Mouse (Mus musculus) 3134 (cell line): ENCODE results near the gene Tox2.

Experiments used
- DNase-seq: peaks from one replicate; pipeline ENCODE4 v3.0.0-alpha.2; 2011; ENCODE audit warnings: low spot score; ENCODE audit not compliant: insufficient read length; ENCODE audit errors: extremely low read depth

The Tox2 gene

DNA sequence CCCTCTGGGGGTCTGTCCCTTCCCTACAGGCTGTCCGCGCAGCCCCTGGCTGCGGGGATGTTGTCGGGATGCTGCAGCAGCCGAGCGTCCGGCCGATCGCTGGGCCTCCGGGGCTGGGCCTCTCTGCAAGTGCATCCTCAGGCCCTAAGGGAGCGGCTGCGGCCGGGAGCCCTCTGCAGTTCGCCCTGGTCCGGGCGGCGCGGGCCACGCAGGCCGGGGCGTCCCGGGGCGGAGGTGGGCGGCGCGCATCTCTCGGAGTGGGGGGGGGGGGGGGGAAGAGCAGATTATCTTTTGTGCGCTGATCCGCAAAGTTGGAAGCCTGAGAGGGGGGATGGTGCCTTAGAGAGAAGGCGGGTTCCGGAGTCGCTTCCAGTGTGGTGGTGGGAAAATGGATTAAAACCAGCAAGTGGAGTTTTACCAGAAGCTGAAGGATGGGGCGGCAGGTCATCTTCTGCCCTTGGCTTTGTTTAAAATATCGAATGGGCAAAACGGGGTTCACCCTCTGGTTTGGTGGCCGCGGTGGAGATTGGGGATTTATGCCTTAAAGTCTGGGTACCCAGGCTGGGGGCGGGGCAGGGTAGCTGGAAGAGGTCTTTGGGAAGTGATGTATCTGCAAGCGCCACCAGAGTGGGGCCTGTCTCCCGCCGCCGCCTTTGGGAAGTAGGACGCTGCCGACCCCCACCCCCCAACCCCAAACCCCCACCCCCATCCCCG lies 1.8 kb downstream of the Tox2 start:
- no peak for DNase-seq

- DNase-seq, result no peak
Measured at GRCm38 (mm10) chr2:163205262-163205647, 2.3 kb downstream of the Tox2 start.

GRCm38 (mm10) chr2:163205737-163206490 lies 3.0 kb downstream of the Tox2 start:
- no peak for DNase-seq

- DNase-seq, result no peak
Measured at GRCm38 (mm10) chr2:163207315-163207714, 4.4 kb downstream of the Tox2 start.

DNA sequence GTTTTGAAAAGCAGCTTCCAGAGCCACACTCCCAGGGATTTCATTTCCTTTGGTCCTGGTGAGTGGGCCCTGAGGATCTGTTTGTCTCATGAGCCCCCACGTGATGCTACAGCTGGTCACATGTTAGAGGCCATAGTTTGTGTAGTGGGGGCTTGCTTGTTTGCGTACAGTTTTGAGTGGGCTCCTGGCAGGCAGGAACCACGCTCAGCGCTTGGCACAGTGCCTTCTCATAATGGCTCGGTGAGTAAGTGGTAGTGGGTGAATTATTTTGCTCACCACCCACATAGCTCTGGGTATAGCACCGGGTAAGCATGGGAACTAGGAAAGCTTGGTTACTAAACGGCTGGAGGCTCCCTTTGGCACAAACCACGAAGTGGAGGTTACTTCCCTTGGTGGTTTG lies 6.2 kb downstream of the Tox2 start:
- no peak for DNase-seq

- DNase-seq, result no peak
Measured at GRCm38 (mm10) chr2:163213085-163213484, 10.2 kb downstream of the Tox2 start.

DNA sequence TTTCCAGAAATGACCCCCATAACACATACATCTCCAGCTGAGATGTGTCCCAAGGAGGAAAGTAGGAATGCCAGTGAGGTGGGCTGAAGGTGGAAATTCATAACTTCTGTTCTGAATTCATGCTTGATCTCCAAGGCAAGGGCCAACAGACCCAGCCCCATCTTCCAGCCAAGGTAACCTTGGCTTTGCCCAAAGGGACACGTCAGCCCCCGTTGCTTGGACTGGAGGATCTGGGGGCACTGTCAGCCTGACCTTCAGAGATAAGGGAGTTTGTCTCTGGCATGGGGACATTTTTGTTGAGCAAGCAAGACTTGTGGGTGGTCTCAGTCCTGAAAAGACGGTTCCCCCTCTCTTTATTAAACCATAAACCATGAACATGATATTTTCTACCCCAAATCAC lies 15.2 kb downstream of the Tox2 start:
- no peak for DNase-seq

DNA sequence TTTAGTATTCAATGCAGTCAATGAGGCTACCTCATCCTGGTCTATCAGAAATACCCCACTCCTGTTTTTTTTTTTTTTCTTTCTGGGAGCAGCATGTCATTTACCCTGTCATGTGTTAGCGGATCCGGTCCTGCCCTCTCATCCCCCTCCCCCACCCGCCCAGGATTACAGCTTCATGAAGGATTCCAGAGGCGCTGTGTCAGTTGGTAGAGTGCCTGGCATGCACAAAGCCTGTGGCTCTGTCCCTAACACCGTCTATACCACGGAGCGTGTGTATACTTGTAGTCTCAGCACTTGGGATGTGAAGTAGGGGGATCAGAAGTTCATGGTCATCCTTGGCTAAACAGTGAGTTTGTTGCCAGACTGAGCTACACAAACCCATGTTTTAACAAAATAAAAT lies 15.6 kb downstream of the Tox2 start:
- no peak for DNase-seq

DNA sequence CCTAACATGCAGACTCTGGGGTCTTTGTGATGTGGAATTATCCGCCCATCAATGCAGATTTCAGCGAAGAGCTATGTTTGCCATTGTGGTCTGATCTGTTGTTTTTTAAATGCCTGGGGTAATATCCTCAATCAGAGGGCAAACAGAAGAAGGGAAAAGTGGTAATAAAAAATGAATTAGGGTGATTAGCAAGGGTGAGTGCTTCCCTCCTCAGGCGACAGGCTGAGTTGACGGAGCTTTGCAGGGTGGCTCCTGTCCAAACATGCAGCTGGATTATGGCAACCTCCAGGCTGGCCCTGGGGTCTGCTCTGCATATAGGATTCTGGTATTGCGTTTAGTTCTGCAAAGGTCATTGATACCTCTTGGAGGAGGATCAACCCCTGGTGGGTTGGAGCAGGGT lies 16.5 kb downstream of the Tox2 start:
- no peak for DNase-seq

- DNase-seq, result no peak
Measured at GRCm38 (mm10) chr2:163220706-163221105, 17.8 kb downstream of the Tox2 start.

DNA sequence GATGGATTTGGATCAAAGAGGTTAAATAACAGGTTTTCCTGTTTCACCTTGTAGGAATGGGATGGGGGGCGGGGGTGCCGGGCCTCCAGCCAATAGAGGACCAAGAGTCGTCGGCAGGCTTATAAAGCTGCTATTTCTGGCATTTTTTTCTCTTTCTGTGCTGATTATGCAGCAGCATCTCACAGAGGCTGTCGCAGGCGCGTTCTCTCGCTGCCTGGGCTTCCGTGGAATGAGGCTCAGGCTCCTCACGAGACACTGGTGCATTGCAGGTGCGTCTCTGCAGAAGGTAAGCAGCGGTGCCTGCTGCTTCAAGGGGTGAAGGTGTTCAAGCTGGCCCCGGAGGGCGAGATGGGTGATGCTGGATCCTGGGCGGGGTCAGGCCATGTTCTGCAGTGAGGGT lies 22.4 kb downstream of the Tox2 start:
- DNase-seq, result no peak

GRCm38 (mm10) chr2:163229050-163229449 lies 26.1 kb downstream of the Tox2 start:
- DNase-seq, result no peak

GRCm38 (mm10) chr2:163231781-163232534 lies 29.0 kb downstream of the Tox2 start:
- DNase-seq, result no peak

DNA sequence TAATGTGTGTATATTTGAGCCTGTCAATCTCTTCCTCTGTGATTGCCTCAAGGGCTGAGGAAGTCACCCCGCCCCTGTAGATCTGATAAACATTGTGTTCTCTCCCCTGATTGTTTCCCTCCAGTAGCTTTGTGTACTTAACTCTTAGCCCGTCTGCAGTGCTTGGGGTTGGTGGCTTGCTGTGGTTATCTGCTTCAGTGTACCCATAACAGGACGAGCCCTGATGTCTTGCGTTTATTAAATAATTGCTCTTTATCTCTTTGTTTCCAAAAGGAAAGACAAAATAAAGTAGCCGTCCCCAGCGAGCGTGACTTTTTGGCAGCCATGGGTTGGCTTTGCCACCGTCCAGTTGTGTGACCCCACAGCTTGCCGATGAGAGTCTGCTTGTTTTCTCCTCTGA lies 30.7 kb downstream of the Tox2 start:
- no peak for DNase-seq

DNA sequence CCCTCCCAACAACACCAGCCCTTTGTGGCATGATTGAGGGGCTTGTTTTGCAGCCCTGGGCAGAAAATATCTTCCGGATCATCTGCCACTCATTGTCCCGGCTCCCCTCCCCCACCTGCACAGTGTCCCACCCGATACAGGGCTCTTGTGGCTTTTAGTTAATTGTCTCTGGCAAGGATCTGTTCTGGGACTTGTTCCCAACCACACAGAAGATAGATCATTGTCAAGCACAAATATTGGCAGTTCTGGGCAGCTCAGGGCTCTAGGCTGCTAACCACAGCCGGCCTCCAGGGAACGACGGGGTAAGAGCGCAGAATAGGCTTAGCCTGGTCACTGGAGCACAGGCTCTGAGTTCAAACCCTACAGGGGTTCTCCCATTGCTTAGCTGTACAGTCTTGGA lies 33.1 kb downstream of the Tox2 start:
- no peak for DNase-seq

- no peak for DNase-seq
Measured at GRCm38 (mm10) chr2:163237999-163238529, 35.1 kb downstream of the Tox2 start.

- DNase-seq, result no peak
Measured at GRCm38 (mm10) chr2:163239945-163240344, 37.0 kb downstream of the Tox2 start.

DNA sequence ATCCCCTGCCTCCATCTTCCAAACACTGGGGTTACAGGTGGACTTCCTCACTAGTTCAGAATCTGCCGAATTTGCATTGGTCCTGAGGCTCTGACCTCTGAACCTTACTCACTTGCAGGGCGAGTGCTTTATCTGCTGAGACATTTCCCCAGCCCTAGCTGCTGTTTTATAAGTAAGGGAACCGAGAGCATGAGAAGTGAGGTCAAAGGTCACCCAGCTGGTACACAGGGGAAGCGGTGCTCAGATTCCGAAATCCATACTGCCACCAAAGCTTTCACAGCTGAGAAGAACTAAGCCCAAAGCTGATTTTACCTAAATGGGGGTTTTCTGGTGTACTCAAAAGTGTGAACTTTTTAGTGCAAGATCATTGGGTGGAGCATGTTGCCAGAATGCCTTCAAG lies 38.9 kb downstream of the Tox2 start:
- no peak for DNase-seq

GRCm38 (mm10) chr2:163243917-163244852 lies 41.3 kb downstream of the Tox2 start:
- no peak for DNase-seq

- no peak for DNase-seq
Measured at GRCm38 (mm10) chr2:163248912-163249311, 46.0 kb downstream of the Tox2 start.
